Mouse (Mus musculus): ENCODE results near the gene Fam117a.

- TF ChIP-seq CTCF (IDR thresholded peaks at IDR 0.05; ENCODE audit: borderline replicate concordance, insufficient read depth, low read depth, low read length) (no peak), POLR2A (IDR thresholded peaks at IDR 0.05; ENCODE audit: borderline replicate concordance, insufficient read depth, low read length) (no peak)
Observed at GRCm38 (mm10) chr11:95409450-95410112, 72.8 kb downstream of the Fam117a start.

All from cerebellum, adult 2 months (tissue).